Mouse (Mus musculus) kidney, adult 2 months (tissue): ENCODE measurements at regions not wholly inside any gene's neighbourhood (a gene's known extent, or its start where the extent isn't known, plus 50 kb on each side); places are given as distances from the start of the nearest gene placed in this dataset.
"Not testable (repeated sequence)": the region's sequence is repeated elsewhere in the genome, so short reads cannot be mapped to it uniquely, and the experiment has no call there.

Source experiments
- DNase-seq: peaks from one replicate; pipeline ENCODE4 v3.0.0; 2021
- H3K27ac ChIP-seq: fragments of 200-500 bp; 2 replicates; pipeline ENCODE4 v1.5.1; 2012; ENCODE audit warnings: low read depth, low read length, control low read depth, inconsistent platforms; ENCODE audit not compliant: insufficient read depth
- H3K27me3 ChIP-seq: fragments of 200-500 bp; replicated peaks from 2 replicates; pipeline ENCODE4 v1.6.1; 2012; ENCODE audit warnings: mild to moderate bottlenecking, moderate library complexity, low read length, inconsistent platforms; ENCODE audit not compliant: control insufficient read depth, insufficient read depth
- H3K36me3 ChIP-seq: fragments of 200-500 bp; 2 replicates; pipeline ENCODE4 v1.6.1; 2012; ENCODE audit warnings: mild to moderate bottlenecking, moderate library complexity, low read length, inconsistent platforms; ENCODE audit not compliant: control insufficient read depth, insufficient read depth
- H3K4me1 ChIP-seq: fragments of 200-500 bp; 2 replicates; pipeline ENCODE4 v1.6.1; 2011; ENCODE audit warnings: low read length; ENCODE audit not compliant: control insufficient read depth, insufficient read depth
- H3K4me3 ChIP-seq: fragments of 200-500 bp; 2 replicates; pipeline ENCODE4 v1.5.1; 2011; ENCODE audit warnings: mild to moderate bottlenecking, low read depth, low read length, control low read depth; ENCODE audit not compliant: insufficient read depth
- CTCF ChIP-seq: fragments of 200-500 bp; conservative IDR thresholded peaks from 2 replicates; pipeline ENCODE4 v1.5.1; 2011; ENCODE audit warnings: low read depth, mild to moderate bottlenecking, control low read depth, low read length, moderate library complexity, mixed read lengths; ENCODE audit not compliant: insufficient read depth, insufficient read length
- WGBS: fragments of 180-500 bp; shearing (Covaris S2); methylation state at CpG from one replicate; pipeline ENCODE4 v1.1.7; 2018; 5-methylcytosine and 5-hydroxymethylcytosine counted together

DNA sequence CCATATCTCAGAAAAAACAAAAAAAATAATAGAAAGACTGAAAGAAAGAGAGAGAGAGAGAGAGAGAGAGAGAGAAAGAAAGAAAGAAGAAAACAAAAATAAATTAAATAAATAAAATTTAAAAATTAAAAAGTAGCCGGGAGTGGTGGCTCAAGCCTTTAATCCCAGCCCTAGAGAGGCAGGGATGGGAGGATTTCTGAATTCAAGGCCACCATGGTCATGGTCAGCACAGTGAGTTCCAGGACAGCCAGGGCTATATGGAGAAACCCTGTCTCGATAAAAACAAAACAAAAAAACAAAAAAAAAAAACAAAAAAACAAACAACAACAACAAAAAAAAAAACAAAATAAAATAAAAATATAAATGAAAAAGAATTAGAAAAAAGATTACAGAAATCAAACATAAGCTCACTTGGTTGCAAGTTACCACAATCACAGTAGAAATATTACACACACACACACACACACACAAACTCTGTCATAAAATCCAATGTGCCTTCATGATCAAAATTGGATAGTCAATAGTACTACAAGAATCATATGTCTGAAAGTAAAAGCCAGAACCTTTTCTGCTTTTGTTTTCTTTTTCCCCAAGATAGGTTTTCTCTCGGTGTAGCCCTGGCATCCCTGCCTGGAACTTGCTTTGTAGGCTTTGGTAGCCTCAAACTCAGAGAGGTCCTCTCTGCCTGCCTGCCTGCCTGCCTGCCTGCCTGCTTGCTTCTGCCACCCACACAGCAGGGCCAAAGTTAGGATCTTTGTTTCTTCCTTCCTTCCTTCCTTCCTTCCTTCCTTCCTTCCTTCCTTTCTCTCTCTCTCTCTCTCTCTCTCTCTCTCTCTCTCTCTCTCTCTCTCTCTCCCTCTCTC, 476.1 kb upstream of the Olfr161 start:
- not testable (repeated sequence) for H3K4me1 ChIP-seq, H3K27me3 ChIP-seq, H3K4me3 ChIP-seq, H3K27ac ChIP-seq, H3K36me3 ChIP-seq
- peak; percentile 34 for DNase-seq
- WGBS = 46% methylated on average over 3 of the region's 3 CpGs

DNA sequence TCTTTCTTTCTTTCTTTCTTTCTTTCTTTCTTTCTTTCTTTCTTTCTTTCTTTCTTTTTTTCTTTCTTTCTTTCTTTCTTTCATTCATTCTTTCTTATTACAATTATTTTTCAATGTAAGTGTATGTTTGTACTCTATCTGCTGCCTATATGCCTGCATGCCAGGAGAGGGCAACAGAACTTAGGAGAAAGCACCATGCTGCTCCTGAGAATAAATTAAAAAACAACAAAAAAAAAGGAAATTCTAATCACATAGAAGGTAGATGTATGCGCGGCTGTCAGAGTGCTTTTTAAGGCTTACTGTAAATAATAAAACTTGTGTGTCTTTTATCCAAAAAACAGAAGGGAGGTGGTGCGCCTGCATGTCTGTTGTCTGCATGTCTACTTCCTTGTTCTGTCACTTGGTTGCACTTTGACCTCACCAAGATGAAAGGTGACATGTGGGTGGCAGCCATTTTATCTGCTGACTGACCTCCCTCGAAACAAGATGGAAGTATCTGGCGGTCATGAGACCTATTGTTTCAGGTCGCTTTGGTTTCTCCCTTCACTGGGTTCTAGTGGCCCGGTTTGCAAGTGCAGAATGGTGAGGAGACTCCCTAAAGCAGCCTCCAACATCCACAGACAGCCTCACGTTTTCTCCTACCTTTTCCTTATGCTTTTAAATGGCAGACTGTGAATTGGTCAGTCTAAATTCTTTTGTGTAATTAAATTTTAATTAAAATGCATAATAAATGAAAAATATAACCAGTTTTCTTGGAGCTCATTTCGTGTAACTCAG, 475.3 kb upstream of the Olfr161 start:
- peak; percentile 42 for DNase-seq
- H3K4me3 ChIP-seq, H3K36me3 ChIP-seq, H3K27ac ChIP-seq, H3K27me3 ChIP-seq, H3K4me1 ChIP-seq: not testable (repeated sequence)
- 86% methylated on average over 9 of the region's 9 CpGs for WGBS

DNA sequence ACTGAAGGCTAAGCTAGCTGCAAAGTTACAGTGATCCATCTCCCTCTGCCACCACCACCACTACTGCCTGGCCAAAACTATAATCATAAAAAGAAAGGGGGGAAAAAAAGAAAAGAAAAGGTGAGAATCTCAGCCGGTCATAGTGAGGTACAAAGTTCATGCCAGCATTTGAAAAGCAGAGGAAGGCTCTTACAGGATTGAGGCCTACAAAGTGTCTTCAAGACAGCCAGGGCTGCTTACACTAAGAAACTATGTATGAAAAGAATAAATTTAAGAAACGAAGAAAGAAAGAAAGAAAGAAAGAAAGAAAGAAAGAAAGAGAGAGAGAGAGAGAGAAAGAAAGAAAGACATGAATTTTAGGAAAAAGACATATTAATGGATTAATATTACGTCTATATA, 474.7 kb upstream of the Olfr161 start:
- H3K4me1 ChIP-seq, H3K27me3 ChIP-seq, H3K4me3 ChIP-seq, H3K36me3 ChIP-seq, H3K27ac ChIP-seq: not testable (repeated sequence)
- 88% methylated on average over 2 of the region's 3 CpGs for WGBS
- DNase-seq = peak; percentile 74

DNA sequence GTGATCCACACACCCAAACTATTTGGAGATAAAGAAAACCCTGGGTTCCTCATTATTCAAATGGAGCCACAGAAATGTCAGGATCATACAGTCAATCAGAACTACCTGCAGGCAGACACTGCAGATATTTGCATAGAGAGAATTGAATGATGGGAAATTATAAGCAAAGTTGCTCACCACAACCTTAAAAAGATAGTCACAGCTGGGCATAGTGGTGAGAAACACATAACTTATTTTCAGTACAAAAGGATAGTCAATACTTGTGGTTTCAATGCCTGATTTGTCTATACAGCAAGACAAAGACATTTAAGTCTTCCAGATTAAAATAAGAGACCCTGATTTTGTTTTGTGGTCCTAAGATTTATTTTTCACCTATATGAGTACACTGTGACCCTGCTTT, 469.6 kb upstream of the Olfr161 start:
- not testable (repeated sequence) for H3K36me3 ChIP-seq, H3K27ac ChIP-seq, DNase-seq, H3K4me1 ChIP-seq, H3K4me3 ChIP-seq, H3K27me3 ChIP-seq

DNA sequence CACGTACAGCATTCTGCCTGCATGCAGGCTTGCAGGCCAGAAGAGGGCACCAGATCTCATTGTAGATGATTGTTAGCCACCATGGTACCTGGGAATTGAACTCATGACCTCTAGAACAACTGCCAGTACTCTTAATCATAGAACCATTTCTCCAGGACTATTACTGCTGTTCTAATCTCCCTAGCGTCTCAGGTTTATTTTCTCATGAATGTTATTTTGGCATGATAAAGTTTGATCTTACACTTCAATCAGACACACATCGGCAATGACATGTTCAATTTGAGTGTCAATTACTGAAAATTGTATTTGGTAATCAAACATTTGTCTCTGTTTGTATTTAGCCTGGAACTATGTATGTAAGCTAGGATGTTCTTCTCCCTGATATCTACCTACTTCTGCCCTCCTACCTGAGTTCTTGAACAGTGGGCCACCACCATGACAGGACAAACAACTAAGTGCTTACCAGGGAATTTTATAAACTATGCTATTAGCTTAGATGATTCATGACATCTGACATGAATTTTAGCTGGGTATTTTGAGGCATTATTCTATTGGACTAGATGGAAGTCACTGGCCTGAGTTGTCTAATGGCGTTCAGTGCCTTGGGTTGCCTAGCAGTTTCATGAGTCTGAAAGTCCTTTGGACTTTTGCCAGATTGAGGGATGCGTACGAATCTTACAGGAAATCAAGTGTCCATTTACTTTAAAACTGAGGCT, 468.5 kb upstream of the Olfr161 start:
- not testable (repeated sequence) for H3K27me3 ChIP-seq, DNase-seq, H3K4me3 ChIP-seq, H3K4me1 ChIP-seq, H3K36me3 ChIP-seq, H3K27ac ChIP-seq
- WGBS = 57% methylated on average over 4 of the region's 6 CpGs

DNA sequence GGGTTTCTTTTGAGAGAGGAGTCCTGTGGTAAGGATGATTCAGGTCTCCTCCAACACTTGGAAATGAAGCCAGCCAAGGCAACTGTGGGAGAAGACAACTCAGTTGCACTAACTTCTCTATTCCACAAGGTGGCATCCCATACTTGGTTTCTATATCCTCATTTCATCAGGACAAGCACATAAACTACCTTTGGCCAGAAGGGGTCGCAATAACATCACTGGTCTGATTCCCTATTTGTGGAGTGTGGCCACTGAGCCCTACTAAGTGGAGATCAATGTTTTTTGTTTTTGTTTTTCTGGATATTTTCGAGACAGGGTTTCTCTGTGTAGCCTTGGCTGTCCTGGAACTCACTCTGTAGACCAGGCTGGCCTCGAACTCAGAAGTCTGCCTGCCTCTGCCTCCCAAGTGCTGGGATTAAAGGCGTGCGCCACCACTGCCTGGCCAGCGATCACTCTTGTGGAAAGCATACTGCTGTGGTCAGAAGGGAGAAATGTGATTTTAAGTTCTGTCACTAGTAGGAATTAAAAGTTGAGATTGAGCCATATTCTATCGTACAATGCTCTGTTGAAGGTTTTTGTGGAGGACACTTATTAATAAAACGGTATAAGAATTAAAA, 467.9 kb upstream of the Olfr161 start:
- H3K27ac ChIP-seq, H3K4me3 ChIP-seq, H3K27me3 ChIP-seq, H3K36me3 ChIP-seq, H3K4me1 ChIP-seq: not testable (repeated sequence)
- 68% methylated on average over 8 of the region's 8 CpGs for WGBS
- TF ChIP-seq CTCF = peak; percentile 26; the same call in 1 of the 2 replicates
- peak; percentile 81 for DNase-seq

GRCm38 (mm10) chr16:3127317-3127716, 463.5 kb upstream of the Olfr161 start:
- WGBS = 44% methylated on average over 2 of the region's 2 CpGs
- not testable (repeated sequence) for H3K4me3 ChIP-seq, H3K27ac ChIP-seq

More at GRCm38 (mm10) chr16:3127317-3127716, 463.5 kb upstream of the Olfr161 start:
- H3K4me1 ChIP-seq, H3K27me3 ChIP-seq, DNase-seq, H3K36me3 ChIP-seq: not testable (repeated sequence)
